32 mouse cellular contexts compared by ENCODE assay signal in the genomic region with DNA sequence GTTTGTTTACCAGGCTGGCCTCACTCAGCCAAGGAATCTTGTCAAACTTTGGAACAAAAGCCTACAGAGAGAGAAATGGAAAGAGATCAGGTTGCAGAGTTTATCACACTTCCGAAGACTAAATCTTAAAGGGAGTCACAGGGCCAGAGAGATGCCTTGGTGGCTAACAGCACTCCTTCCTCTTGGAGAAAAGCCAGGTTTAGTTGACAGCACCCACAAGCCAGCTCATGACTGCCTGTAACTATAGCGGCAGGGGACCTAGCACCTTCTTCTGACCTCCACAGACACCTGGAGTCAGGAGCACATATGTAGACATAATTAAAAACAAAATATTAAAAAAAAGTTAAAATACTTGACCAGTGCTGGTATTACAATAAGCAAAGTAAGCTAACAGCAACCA. TPM values are rescaled to one million over a fixed set of nuclear protein-coding genes. Genes with fewer than 3 reads are reported as not detected.
DNase-seq lines count a peak whose midpoint lies in the region; ATAC-seq and TF ChIP-seq lines count a peak whose summit lies in the region.
"Had no signal": no experiment of that assay in that cellular context is flagged by ENCODE, and none has a peak within 500 bp of the region (broad histone marks: within the 10 kb centered on the region; RNA-seq: fewer than 3 reads in every experiment).

No protein-coding gene starts in this region.

- DNase-seq in layer of hippocampus, adult 2 months (ENCODE audit: low spot score in 2 of 2): no peak
- DNase-seq in layer of hippocampus, adult 11-12 months (ENCODE audit: low spot score): no peak
- DNase-seq in MEL (ENCODE audit: low read depth, low spot score) (peak; percentile 87), MN1 (ENCODE audit: low spot score) (peak; percentile 14)
- peak; percentile 14 for DNase-seq in induced T-regulatory cell, adult 2 months (ENCODE audit: low read depth)
- DNase-seq in cerebellum, adult 2 months: no peak
- DNase-seq in urinary bladder, adult 2 months (ENCODE audit: low spot score): no peak
- DNase-seq: adrenal gland, postnatal 10 days; adrenal gland, postnatal 36 days; cerebellum, adult 9-11 months; cerebellum, postnatal 25 days; gastrocnemius, postnatal 25 days; heart, postnatal 10 days; heart, postnatal 36 days had no signal

- WGBS in cerebellum, adult 2 months: 83% methylated on average over 2 of the region's 2 CpGs

- H3K9me3 ChIP-seq in MEL (replicated peaks; ENCODE audit: insufficient read depth, low read length): no peaks in the 10 kb centered on the region
- H3K9me3 ChIP-seq: forebrain, embryonic 10.5 days; forebrain, embryonic 13.5 days; G1E; heart, embryonic 15.5 days had no signal

- H3K9ac ChIP-seq in MEL (ENCODE audit: control insufficient read depth, low read depth, low read length, poor library complexity, severe bottlenecking): peak overlapping the region; percentile 55
- H3K9ac ChIP-seq: forebrain, embryonic 13.5 days; heart, embryonic 15.5 days had no signal

- peaks cover 2% of the 10 kb centered on the region; the same call in 1 of the 2 replicates for H3K79me2 ChIP-seq in MEL (ENCODE audit: control insufficient read depth, insufficient read depth, low read length, poor library complexity)

- 0 out of 4 replicates have a peak, but pooled peaks cover 0 to 2% of the 10 kb centered on the region in 2 experiments for H3K27me3 ChIP-seq in MEL (ENCODE audit: control insufficient read depth in 1 of 2, insufficient read depth in 2 of 2, low read length in 2 of 2)
- no peaks in the 10 kb centered on the region for H3K27me3 ChIP-seq in cerebellum, adult 2 months (ENCODE audit: control insufficient read depth, insufficient read depth, low read length)
- H3K27me3 ChIP-seq: CH12.LX; forebrain, embryonic 13.5 days; heart, embryonic 15.5 days; Patski had no signal

- TF ChIP-seq EP300 in MEL (IDR thresholded peaks at IDR 0.05; ENCODE audit: low read depth in 1 of 2, low read length in 2 of 2): no peak; a peak in 1 of 4 replicates

- TF ChIP-seq POLR2A in MEL (IDR thresholded peaks at IDR 0.05; ENCODE audit: control insufficient read depth in 1 of 2, insufficient read depth in 1 of 2, low read depth in 1 of 2, low read length in 2 of 2, poor library complexity in 1 of 2): no peak
- no peak for TF ChIP-seq POLR2A in cerebellum, adult 2 months (IDR thresholded peaks at IDR 0.05; ENCODE audit: borderline replicate concordance, insufficient read depth, low read length)

- 0 out of 2 replicates have a peak overlapping the region, but pooled peaks have one; percentile 90 for H3K27ac ChIP-seq in layer of hippocampus, adult 2 months
- H3K27ac ChIP-seq in MEL (ENCODE audit: control insufficient read depth, low read depth, low read length): no peak overlapping the region
- no peak overlapping the region for H3K27ac ChIP-seq in cerebellum, adult 2 months (ENCODE audit: insufficient read depth, low read length)
- H3K27ac ChIP-seq: forebrain, embryonic 10.5 days; forebrain, embryonic 13.5 days had no signal

- TF ChIP-seq RAD21 in MEL (IDR thresholded peaks at IDR 0.05; ENCODE audit: low read depth, low read length): no peak

- H3K36me3 ChIP-seq in MEL (ENCODE audit: control insufficient read depth in 1 of 2, insufficient read depth in 2 of 2, low read length in 2 of 2): peaks cover 0 to 11% of the 10 kb centered on the region in 2 experiments; a peak in 2 of 4 replicates

- peaks cover 0 to 3% of the 10 kb centered on the region in 2 experiments; a peak in 1 of 4 replicates for H3K4me1 ChIP-seq in MEL (ENCODE audit: control insufficient read depth in 1 of 2, insufficient read depth in 2 of 2, low read length in 2 of 2)
- H3K4me1 ChIP-seq in cerebellum, adult 2 months (ENCODE audit: control insufficient read depth, insufficient read depth, low read length): peaks cover 3% of the 10 kb centered on the region

- no peak for ATAC-seq in CD4-positive, CD25-positive, alpha-beta regulatory T cell, adult 4 months

- H3K4me3 ChIP-seq in layer of hippocampus, adult 2 months: no peak overlapping the region
- peak overlapping the region in 1 of 2 experiments; percentile 94; a peak in 2 of 4 replicates for H3K4me3 ChIP-seq in MEL (ENCODE audit: control insufficient read depth in 1 of 2, insufficient read depth in 1 of 2, low read depth in 2 of 2, low read length in 2 of 2)
- no peak overlapping the region for H3K4me3 ChIP-seq in cerebellum, adult 2 months (replicated peaks; ENCODE audit: insufficient read depth, low read depth, low read length)

- no peak for TF ChIP-seq CTCF in layer of hippocampus, adult 2 months (conservative IDR thresholded peaks at IDR 0.05)
- no peak for TF ChIP-seq CTCF in MEL (IDR thresholded peaks at IDR 0.05 in 2 of 3, conservative IDR thresholded peaks at IDR 0.05 in 1 of 3; ENCODE audit: control insufficient read depth in 1 of 3, insufficient read depth in 1 of 3, low read depth in 2 of 3, low read length in 3 of 3, poor library complexity in 1 of 3, severe bottlenecking in 1 of 3)
- TF ChIP-seq CTCF in cerebellum, adult 2 months (IDR thresholded peaks at IDR 0.05; ENCODE audit: borderline replicate concordance, insufficient read depth, low read depth, low read length): no peak

TF ChIP-seq in MEL, 35 proteins besides CTCF, POLR2A, EP300 and RAD21:
- TF ChIP-seq USF2 (IDR thresholded peaks at IDR 0.05; ENCODE audit: borderline replicate concordance in 1 of 2, insufficient read depth in 1 of 2, low read depth in 1 of 2, low read length in 2 of 2) (no peak), GATA1 (IDR thresholded peaks at IDR 0.05; ENCODE audit: low read depth, low read length) (0 out of 2 replicates have a peak, but pooled peaks have one; percentile 27), MAX (IDR thresholded peaks at IDR 0.05; ENCODE audit: low read length) (0 out of 2 replicates have a peak, but pooled peaks have one; percentile 21), RCOR1 (IDR thresholded peaks at IDR 0.05; ENCODE audit: low read depth, low read length) (peak; percentile 34; the same call in 1 of the 2 replicates), SIN3A (IDR thresholded peaks at IDR 0.05; ENCODE audit: low read length) (peak; percentile 51; the same call in 1 of the 2 replicates), ELF1 (IDR thresholded peaks at IDR 0.05; ENCODE audit: low read depth, low read length) (no peak), ZKSCAN1 (IDR thresholded peaks at IDR 0.05; ENCODE audit: low read depth, low read length) (no peak), MXI1 (IDR thresholded peaks at IDR 0.05; ENCODE audit: low read depth, low read length) (peak; percentile 42; the same call in 1 of the 2 replicates), GABPA (IDR thresholded peaks at IDR 0.05; ENCODE audit: low read depth, low read length) (no peak)

RNA-seq across cellular contexts. Expression of a gene that starts 1.1 kb away (rescaled TPM):
- 10 to 100 TPM; 13.3 to 14.5 TPM for total RNA-seq in layer of hippocampus, adult 2 months (2021)
- total RNA-seq in MEL (2012; rRNA removed): 4.1 and 4.2 TPM in 2 replicates
- 1 to 10 TPM in 1 of 2 experiments, not detected in 1; 9.8 TPM for polyA plus RNA-seq in MEL (2012; ENCODE audit: insufficient read depth in 1 of 2, insufficient read length in 2 of 2, low read depth in 1 of 2, low replicate concordance in 2 of 2, missing spikeins in 1 of 2)
- 20.4 and 21.5 TPM in 2 replicates for polyA plus RNA-seq in cerebellum, adult 2 months (2012; rRNA removed)
- 10 to 100 TPM; 26.7 to 28.0 TPM for polyA plus RNA-seq in CD4-positive, CD25-positive, alpha-beta regulatory T cell, adult 4 months (2017; shearing (Covaris generic))
- 23.2 and 26.1 TPM in 2 replicates for polyA plus RNA-seq in urinary bladder, adult 2 months (2012; rRNA removed)

RNA-seq across cellular contexts. Expression of a gene that starts 11.5 kb away (rescaled TPM):
- total RNA-seq in layer of hippocampus, adult 2 months (2021): not detected
- not detected in 2 replicates for total RNA-seq in MEL (2012; rRNA removed)
- not detected for polyA plus RNA-seq in MEL (2012; ENCODE audit: insufficient read depth in 1 of 2, insufficient read length in 2 of 2, low read depth in 1 of 2, low replicate concordance in 2 of 2, missing spikeins in 1 of 2)
- polyA plus RNA-seq in cerebellum, adult 2 months (2012; rRNA removed): not detected in 2 replicates
- not detected for polyA plus RNA-seq in CD4-positive, CD25-positive, alpha-beta regulatory T cell, adult 4 months (2017; shearing (Covaris generic))
- 0.06 TPM in 1 of 2 replicates, not detected in the other for polyA plus RNA-seq in urinary bladder, adult 2 months (2012; rRNA removed)
- total RNA-seq: adrenal gland, postnatal 10 days; adrenal gland, postnatal 36 days; CH12.LX; G1E; gastrocnemius, adult 8-10 months; gastrocnemius, postnatal 25 days; granulocyte monocyte progenitor cell, adult 5-6 weeks; heart, adult 8-10 months; heart, postnatal 10 days; heart, postnatal 36 days; hindbrain, postnatal 0 days had no signal
- polyA plus RNA-seq: embryonic facial prominence, embryonic 11.5 days; embryonic facial prominence, embryonic 14.5 days; forebrain, embryonic 10.5 days; forebrain, embryonic 13.5 days; forebrain, embryonic 16.5 days; G1E; heart, embryonic 11.5 days; heart, embryonic 15.5 days; hindbrain, embryonic 11.5 days; intestine, embryonic 14.5 days; intestine, postnatal 0 days; Patski had no signal

Comparison
In these comparisons a context has a peak if more than half of its experiments do, and no peak if none do; other contexts are left out.
1. DNase-seq: peak in MEL (single experiment), MN1 (single experiment) and induced T-regulatory cell, adult 2 months (single experiment); none in layer of hippocampus, adult 2 months (0 of 2), layer of hippocampus, adult 11-12 months (single experiment), cerebellum, adult 2 months (0 of 2) and urinary bladder, adult 2 months (single experiment).